Mouse (Mus musculus) naive thymus-derived CD4-positive, alpha-beta T cell, adult 5 months (primary cell): ENCODE results near the gene Gm3383. TPM values are rescaled to one million over a fixed set of nuclear protein-coding genes. Genes with fewer than 3 reads are reported as not detected.

Experiments
- polyA plus RNA-seq: library from polyadenylated mRNA; unstranded; fragments of 100-300 nt; shearing (Covaris generic); gene quantifications from one replicate; pipeline ENCODE4 v1.2.1, GENCODE M21; 2017

The Gm3383 gene
- not detected for polyA plus RNA-seq

DNA sequence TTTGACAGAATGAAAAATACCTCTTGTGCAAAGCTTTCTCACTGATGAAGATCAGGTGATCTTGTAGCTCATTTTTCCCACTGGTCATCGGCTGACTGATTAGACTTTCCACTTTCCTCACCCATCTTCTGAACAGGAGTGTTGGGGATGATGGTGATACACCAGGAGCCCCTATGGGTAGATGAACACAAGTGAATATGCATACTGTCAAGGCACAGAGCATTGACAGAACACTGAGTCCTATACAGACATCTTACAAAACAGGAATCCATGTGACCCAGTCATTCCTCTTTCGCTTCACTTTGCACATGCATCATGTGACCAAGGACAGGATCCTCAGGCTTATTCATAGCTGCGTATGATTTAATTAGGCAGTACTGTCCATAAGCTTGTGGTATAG is at the start of gene Gm3383:
Gene Gm3383, minus strand, starts transcription at position 101 of the 400 bp plus-strand sequence.

GRCm38 (mm10) chr14:5830229-5830628 is 22.4 kb upstream of the Gm3383 start, which contains the start of gene Gm3424:
Gm3424 (minus strand) TSS chr14:5830329.

GRCm38 (mm10) chr14:5741477-5741876 is 66.3 kb downstream of the Gm3383 start, which contains the start of gene Gm3373:
Gm3373 (minus strand) TSS chr14:5741577.

GRCm38 (mm10) chr14:5687357-5687756 is 120.4 kb downstream of the Gm3383 start, which contains the start of gene Gm9603:
Gm9603 (minus strand) TSS chr14:5687457.

GRCm38 (mm10) chr14:5632928-5633327 is 174.9 kb downstream of the Gm3383 start, which contains the start of gene Gm8265:
Gm8265 (minus strand) TSS chr14:5633028.

Other genes with a start within 250 kb of the Gm3383 start
- gene Gm8265, start 175.0 kb downstream of the Gm3383 start, polyA plus RNA-seq: not detected
- not detected for gene Gm9603, start 120.5 kb downstream of the Gm3383 start, polyA plus RNA-seq
- gene Gm3373, start 66.4 kb downstream of the Gm3383 start, polyA plus RNA-seq: not detected
- not detected for gene Gm3424, start 22.3 kb upstream of the Gm3383 start, polyA plus RNA-seq
- not detected for gene Gm8237, start 72.4 kb upstream of the Gm3383 start, polyA plus RNA-seq
- gene Gm3248, start 153.8 kb upstream of the Gm3383 start, polyA plus RNA-seq: not detected
- gene Gm3453, start 171.2 kb upstream of the Gm3383 start, polyA plus RNA-seq: not detected